Mouse (Mus musculus) heart, postnatal 0 days (tissue): Measurements from ENCODE around the gene Mapk8ip1.

Experiments
- CTCF ChIP-seq: IDR thresholded peaks from 2 replicates; pipeline ENCODE4 v1.5.1; 2016; ENCODE audit warnings: antibody characterized with exemption, control low read depth, low read depth
- EP300 ChIP-seq: IDR thresholded peaks from 2 replicates; pipeline ENCODE4 v1.6.1; 2016; ENCODE audit warnings: antibody characterized with exemption, low read depth

- TF ChIP-seq CTCF (no peak), EP300 (no peak)
Observed at GRCm38 (mm10) chr2:92374514-92374913, 26.5 kb downstream of the Mapk8ip1 start, which contains the start of the genes Pex16 and Large2.
